Mouse (Mus musculus) erythroblast, embryonic 14.5 days (primary cell): ENCODE data around the gene Slc9a3r1.

Experiments
- GATA1 ChIP-seq: IDR thresholded peaks from 2 replicates; pipeline ENCODE4 v1.6.1; 2012; ENCODE audit warnings: low read length, inconsistent platforms, mixed read lengths
- TAL1 ChIP-seq: IDR thresholded peaks from 3 replicates; pipeline ENCODE4 v1.6.1; 2012; ENCODE audit warnings: low read length, inconsistent platforms, mixed read lengths

- TF ChIP-seq GATA1, result no peak
- no peak for TF ChIP-seq TAL1
Measured at GRCm38 (mm10) chr11:115202756-115203155, 39.6 kb downstream of the Slc9a3r1 start.
